Mouse (Mus musculus) brain, adult 2 months (tissue): Measurements from ENCODE around the gene Gm3512.
"Not testable (repeated sequence)": the region's sequence is repeated elsewhere in the genome, so short reads cannot be mapped to it uniquely, and the experiment has no call there.

Experiments
- DNase-seq: peaks from one replicate; pipeline ENCODE4 v3.0.0; 2011; ENCODE audit warnings: low read depth, low spot score

Gm3512 gene

GRCm38 (mm10) chr14:7174483-7174971, at the start of gene Gm3512:
Gene Gm3512, minus strand, starts transcription at chr14:7174533.
- peak; percentile 1 for DNase-seq

GRCm38 (mm10) chr14:7200070-7200469, 25.7 kb upstream of the Gm3512 start:
- DNase-seq = not testable (repeated sequence)

- DNase-seq = not testable (repeated sequence)
Measured at GRCm38 (mm10) chr14:7194440-7194839, 20.1 kb upstream of the Gm3512 start, which contains the start of gene Gm16434. Gene Gm16434, minus strand, starts transcription at chr14:7194540.

- not testable (repeated sequence) for DNase-seq
Measured at GRCm38 (mm10) chr14:7125312-7125711, 49.0 kb downstream of the Gm3512 start, which contains the start of gene Gm6676. Gene Gm6676, minus strand, starts transcription at chr14:7125412.

- DNase-seq = peak; percentile 22
Measured at GRCm38 (mm10) chr14:7105124-7105802, 69.1 kb downstream of the Gm3512 start.
